Mouse (Mus musculus) heart, postnatal 4 days (tissue): ENCODE measurements around the gene Slc25a17. TPM values are rescaled to one million over a fixed set of nuclear protein-coding genes. Genes with fewer than 3 reads are reported as not detected.

Source experiments
- DNase-seq: peaks from one replicate; pipeline ENCODE4 v3.0.0; 2021
- total RNA-seq, 2 experiments: library from RNA; stranded (reverse); gene quantifications; 2 replicates each; pipeline ENCODE4 v1.2.3; 2021

The Slc25a17 gene
- 10 to 100 TPM; 31.9 to 32.8 TPM for total RNA-seq

DNA sequence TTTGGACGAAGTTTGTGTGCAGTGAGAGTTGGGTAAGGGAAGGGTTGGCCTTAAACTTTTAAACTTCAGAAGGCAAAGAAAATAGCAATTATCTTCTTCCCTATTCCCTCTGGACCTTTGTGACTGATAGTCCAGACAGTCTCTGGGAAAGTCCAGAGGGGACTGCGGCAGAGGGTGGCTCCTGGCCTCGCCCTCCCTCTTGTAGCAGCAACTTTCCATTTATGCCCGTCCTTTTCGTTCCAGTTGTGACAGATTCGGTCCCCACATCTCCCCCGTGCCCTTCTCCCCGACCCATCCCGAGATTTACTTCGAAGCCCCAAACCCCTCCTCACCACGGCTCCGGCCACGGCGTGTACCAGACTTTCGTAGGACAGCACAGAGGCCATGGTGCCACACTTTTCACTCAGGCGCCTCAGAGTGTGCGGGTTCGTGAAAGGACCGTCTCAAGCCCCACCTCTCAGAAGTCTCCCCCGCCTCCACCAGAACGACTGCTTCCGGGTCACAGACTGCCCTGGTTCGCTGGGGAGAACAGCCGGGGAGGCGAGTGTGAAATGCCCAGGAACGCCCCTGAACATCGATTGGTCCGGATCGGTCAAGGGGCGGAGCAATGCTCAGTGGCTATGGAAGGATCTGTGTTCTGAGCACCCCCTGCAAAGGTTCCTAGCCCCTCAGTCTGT lies at the start of gene Slc25a17:
TSS of gene Slc25a17 (minus strand) at position 468 of the 677 bp plus-strand sequence.
- peak; percentile 97 for DNase-seq

DNA sequence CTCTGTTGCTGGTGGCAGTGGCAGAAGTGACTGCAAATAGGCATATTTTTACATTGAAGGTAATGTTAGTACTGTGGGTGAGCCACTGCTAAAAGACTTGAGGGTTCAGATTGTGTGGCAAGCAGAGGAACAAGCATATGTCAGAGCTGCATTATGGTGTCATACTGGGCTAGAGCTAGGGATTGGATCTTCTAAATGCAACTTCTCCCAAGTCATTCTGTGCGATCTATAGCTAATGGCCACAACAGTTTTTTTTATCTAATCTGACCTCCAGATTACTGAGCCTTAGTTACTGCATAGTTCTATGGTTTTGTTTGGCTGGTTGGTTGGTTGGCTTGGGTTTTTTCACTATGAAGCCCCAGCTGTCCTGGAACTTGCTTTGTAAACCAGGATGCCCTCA lies 47.6 kb upstream of the Slc25a17 start, which contains the start of gene Dnajb7:
TSS of gene Dnajb7 (minus strand) at position 101 of the 400 bp plus-strand sequence.
- no peak for DNase-seq

DNA sequence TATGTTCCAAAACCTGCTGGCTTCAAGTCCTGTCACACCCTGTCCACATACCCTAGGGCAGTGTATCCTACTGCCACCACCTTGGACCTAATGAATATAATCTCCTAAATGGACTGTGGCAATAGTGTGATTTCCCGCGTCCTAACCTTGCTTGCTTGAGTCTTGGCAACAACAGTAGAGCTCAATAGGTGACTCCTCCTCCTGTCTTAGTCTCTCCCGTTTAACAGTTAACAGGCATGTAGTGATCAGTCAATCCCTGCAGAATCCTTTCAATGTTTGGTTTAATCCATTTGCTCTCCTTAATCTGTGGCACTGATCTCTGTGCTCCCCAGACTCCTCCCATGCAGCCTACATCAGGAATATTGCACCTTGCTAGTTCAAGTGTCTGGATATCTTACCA lies 44.4 kb upstream of the Slc25a17 start:
- no peak for DNase-seq

- peak; percentile 99 for DNase-seq
These were observed 39.2 kb upstream of the Slc25a17 start, which contains the start of the genes St13 and Xpnpep3 for GRCm38 (mm10) chr15:81399638-81400315. TSS of gene St13 (minus strand) at chr15:81400077. TSS of gene Xpnpep3 (plus strand) at chr15:81400138.

DNA sequence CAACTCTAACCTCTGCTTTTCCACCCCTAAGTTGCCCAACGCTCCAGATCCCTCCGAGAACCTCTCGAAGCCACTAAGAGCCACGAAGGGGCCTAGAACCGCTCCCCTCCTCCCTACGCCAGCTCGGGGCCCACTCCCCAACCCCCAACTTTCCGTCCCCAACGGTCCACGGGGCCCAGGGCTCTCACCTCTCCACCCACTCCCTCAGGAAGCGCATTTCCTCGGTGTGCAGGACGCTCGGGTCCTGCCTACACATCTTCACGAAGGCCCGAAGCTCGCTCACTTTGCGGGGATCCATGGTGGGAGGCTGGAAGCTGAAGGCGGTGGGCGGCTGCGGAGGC lies 38.7 kb upstream of the Slc25a17 start:
- no peak for DNase-seq

- DNase-seq = no peak
These were observed 37.6 kb upstream of the Slc25a17 start for GRCm38 (mm10) chr15:81398189-81398588.

- no peak for DNase-seq
These were observed 33.8 kb upstream of the Slc25a17 start for GRCm38 (mm10) chr15:81394211-81394915.

GRCm38 (mm10) chr15:81392997-81393396 lies 32.4 kb upstream of the Slc25a17 start:
- DNase-seq = peak; percentile 8

DNA sequence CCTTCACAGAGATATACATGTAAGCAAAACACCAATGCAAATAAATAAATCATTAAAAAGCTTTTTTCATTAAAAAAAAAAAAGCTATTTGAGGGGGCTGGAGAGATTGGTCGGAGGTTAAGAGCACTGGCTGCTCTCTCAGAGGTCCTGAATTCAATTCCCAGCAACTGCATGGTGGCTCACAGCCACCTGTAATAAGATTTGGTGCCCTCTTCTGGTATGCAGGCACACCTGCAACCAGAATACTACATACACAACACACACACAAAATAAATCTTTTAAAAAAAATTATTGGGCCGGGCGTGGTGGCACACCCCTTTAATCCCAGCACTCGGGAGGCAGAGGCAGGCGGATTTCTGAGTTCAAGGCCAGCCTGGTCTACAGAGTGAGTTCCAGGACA lies 25.7 kb upstream of the Slc25a17 start:
- DNase-seq = no peak

GRCm38 (mm10) chr15:81378845-81379244 lies 18.2 kb upstream of the Slc25a17 start:
- DNase-seq = no peak

DNA sequence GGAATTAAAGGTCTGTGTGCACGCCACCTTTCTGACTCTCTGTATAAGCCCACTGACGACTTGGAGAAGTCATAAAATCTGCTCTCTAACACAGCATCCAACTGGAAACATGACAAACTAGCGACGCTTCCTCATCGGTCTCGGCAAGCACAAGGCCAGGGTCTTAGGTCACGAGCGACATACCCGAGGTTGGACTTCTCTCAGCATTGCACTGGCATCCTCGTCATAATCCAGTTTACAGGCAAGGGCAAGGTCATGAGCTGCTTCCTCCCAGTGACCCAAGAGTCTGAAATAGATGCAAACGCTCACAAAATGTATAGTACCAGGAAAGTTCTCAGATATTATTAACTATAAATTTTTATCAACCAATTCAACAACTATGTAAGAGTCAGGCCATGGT lies 14.0 kb upstream of the Slc25a17 start:
- DNase-seq = no peak

GRCm38 (mm10) chr15:81370356-81370755 lies 9.7 kb upstream of the Slc25a17 start:
- no peak for DNase-seq

DNA sequence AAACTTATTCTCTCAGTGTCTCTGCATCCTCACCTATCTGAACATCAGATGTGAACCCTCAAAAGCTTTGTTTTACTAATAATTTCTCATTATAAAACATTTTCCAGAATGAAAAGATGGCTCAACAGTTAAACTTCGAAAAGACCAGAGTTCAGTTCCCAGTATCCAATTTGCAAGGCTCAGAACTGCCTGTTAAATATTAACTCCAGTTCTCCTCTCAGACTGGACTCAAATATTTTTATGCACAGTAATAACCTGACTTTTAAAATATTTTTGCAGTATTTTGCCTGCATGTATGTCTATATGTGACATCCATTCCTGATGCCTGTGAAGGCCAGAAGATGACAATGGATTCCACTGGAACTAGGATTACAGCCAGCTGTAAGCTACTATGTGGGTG lies 8.0 kb upstream of the Slc25a17 start:
- no peak for DNase-seq

GRCm38 (mm10) chr15:81366241-81366640 lies 5.6 kb upstream of the Slc25a17 start:
- DNase-seq = no peak

DNA sequence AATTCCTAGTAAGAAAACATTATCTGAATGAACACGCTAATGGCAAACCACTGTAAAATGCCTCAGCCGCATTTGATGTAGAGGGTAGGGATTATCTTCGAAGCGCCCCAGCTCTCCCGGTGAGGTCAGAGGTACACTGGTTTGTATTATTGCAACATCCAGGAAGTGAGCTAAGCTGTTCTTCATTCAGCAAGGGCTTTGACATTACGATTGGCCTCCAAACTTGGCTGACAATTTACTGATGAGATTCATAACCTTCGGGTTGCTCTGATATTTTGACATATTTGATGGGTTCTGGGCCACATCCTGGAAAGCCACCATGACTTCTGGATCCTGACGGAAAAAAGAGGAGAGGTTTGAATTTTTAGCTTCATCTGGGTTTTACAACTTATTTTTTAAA lies 4.6 kb upstream of the Slc25a17 start:
- no peak for DNase-seq

GRCm38 (mm10) chr15:81364271-81364670 lies 3.7 kb upstream of the Slc25a17 start:
- no peak for DNase-seq

DNA sequence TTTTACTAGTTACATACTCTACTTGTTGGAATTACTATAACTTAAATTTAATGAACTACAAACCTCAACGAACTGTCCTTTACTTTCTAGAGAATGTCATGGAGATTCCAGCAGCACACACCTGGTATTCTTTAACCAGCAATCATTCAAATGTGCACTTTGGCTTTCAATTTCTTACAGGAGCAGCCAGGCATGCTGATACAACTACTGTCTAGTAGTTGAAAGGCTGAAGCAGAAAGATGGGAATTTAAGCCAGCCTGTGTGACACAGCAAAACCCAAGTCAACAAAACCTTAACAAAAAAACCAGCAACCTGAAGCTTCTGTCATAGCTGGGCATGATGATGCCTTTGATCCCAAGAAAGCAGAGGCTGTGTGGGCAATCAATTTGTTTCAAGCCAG lies 1.9 kb upstream of the Slc25a17 start:
- DNase-seq = no peak

- no peak for DNase-seq
These were observed 904 bp upstream of the Slc25a17 start for GRCm38 (mm10) chr15:81361417-81362015.

- no peak for DNase-seq
These were observed 401 bp upstream of the Slc25a17 start for GRCm38 (mm10) chr15:81361022-81361404.

- DNase-seq = no peak
These were observed 1.2 kb downstream of the Slc25a17 start for GRCm38 (mm10) chr15:81359421-81359820.

- no peak for DNase-seq
These were observed 1.7 kb downstream of the Slc25a17 start for GRCm38 (mm10) chr15:81358943-81359342.

- DNase-seq = no peak
These were observed 3.7 kb downstream of the Slc25a17 start for GRCm38 (mm10) chr15:81356946-81357345.

- DNase-seq = peak; percentile 58
These were observed 5.4 kb downstream of the Slc25a17 start for GRCm38 (mm10) chr15:81355146-81355761.
